Mouse (Mus musculus): ENCODE results near the gene Nanp. TPM values are rescaled to one million over a fixed set of nuclear protein-coding genes. Genes with fewer than 3 reads are reported as not detected.

The Nanp gene
- polyA plus RNA-seq, 2 experiments: 16.4 to 46.4 TPM

DNA sequence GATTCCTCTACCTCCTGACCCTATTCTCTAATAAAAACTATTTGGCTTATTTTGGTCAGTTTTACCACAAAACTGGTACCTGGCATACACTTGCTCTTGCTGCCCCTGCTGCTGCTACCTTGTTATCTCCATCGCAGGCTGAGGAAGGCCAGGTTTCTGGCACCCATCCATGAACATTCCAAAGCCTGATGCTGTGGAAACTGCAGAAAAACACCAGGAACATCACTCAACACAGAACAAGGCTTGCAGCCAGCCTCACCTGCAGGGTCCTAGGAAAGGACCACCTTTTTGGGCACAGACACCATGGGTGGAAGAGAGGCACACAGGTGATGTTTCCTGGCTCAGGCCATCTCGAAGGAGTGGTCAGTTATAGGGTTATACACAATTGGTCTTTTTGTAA lies 48.7 kb downstream of the Nanp start:
- no peak for DNase-seq (ENCODE audit: low spot score)
- TF ChIP-seq POLR2A (IDR thresholded peaks at IDR 0.05; ENCODE audit: borderline replicate concordance, extremely low read depth, insufficient read depth, insufficient read length): no peak
- Histone ChIP-seq H3K36me3 (ENCODE audit: control insufficient read depth, insufficient read depth, low read length) (no peaks in the 10 kb centered on the region), H3K9ac (ENCODE audit: low read depth, low read length, severe bottlenecking) (no peak overlapping the region), H3K27ac (replicated peaks; ENCODE audit: low read depth, low read length) (no peak overlapping the region), H3K4me1 (ENCODE audit: control insufficient read depth, insufficient read depth, low read length) (no peaks in the 10 kb centered on the region), H3K9me3 (ENCODE audit: control insufficient read depth, low read length) (no peaks in the 10 kb centered on the region), H3K4me3 (replicated peaks; ENCODE audit: low read length) (no peak overlapping the region), H3K4me2 (replicated peaks; ENCODE audit: low read depth, low read length, severe bottlenecking) (no peak overlapping the region), H3K27me3 (ENCODE audit: control insufficient read depth, insufficient read depth, low read length) (no peaks in the 10 kb centered on the region)
- 76% methylated on average over 2 of the region's 2 CpGs for WGBS
- no peak for ATAC-seq (ENCODE audit: low FRiP score, low read depth)

DNA sequence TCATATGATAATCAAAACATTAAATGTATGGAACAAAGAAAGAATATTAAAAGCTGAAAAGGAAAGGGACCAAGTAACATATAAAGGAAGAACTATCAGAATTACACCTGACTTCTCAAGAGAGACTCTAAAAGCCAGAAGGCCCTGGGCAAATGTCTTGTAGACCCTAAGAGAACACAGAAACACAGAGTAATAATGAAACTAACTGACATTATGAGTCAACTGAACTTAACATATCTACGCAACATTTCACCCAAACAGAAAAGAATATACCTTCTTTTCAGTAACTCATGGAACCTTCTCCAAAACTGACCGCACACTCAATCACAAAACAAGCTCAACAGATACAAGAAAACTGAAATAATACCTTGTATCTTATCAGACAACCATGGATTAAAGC lies 53.8 kb downstream of the Nanp start:
- Histone ChIP-seq H3K27me3 (ENCODE audit: control insufficient read depth, insufficient read depth, low read length) (no peaks in the 10 kb centered on the region), H3K36me3 (ENCODE audit: control insufficient read depth, insufficient read depth, low read length) (no peaks in the 10 kb centered on the region), H3K4me1 (ENCODE audit: control insufficient read depth, insufficient read depth, low read length) (no peaks in the 10 kb centered on the region), H3K9ac (ENCODE audit: low read depth, low read length, severe bottlenecking) (no peak overlapping the region), H3K4me3 (replicated peaks; ENCODE audit: low read length) (no peak overlapping the region), H3K4me2 (replicated peaks; ENCODE audit: low read depth, low read length, severe bottlenecking) (no peak overlapping the region), H3K27ac (replicated peaks; ENCODE audit: low read depth, low read length) (no peak overlapping the region), H3K9me3 (ENCODE audit: control insufficient read depth, low read length) (no peaks in the 10 kb centered on the region)
- ATAC-seq (ENCODE audit: low FRiP score, low read depth) (no peak), DNase-seq (ENCODE audit: low spot score) (no peak)
- no peak for TF ChIP-seq POLR2A (IDR thresholded peaks at IDR 0.05; ENCODE audit: borderline replicate concordance, extremely low read depth, insufficient read depth, insufficient read length)
- WGBS: 97% methylated on average over 2 of the region's 2 CpGs

DNA sequence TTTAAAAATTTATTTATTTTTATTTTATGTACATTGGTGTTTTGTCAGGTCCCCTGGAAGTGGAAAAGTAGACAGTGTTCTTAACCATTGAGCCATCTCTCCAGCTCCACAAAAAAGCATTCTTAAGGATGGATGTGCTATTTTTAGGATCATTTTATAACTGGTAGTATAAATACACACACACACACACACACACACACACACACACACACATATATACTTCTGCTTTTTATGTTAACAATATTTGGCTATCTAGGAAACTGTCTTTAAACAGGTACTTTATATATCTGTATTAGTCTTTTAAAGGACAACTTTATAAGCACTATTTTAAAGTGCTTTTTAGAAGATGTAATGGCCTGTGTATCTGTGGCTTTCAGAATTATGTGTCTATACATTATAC lies 57.1 kb downstream of the Nanp start:
- no peak for TF ChIP-seq POLR2A (IDR thresholded peaks at IDR 0.05; ENCODE audit: borderline replicate concordance, extremely low read depth, insufficient read depth, insufficient read length)

DNA sequence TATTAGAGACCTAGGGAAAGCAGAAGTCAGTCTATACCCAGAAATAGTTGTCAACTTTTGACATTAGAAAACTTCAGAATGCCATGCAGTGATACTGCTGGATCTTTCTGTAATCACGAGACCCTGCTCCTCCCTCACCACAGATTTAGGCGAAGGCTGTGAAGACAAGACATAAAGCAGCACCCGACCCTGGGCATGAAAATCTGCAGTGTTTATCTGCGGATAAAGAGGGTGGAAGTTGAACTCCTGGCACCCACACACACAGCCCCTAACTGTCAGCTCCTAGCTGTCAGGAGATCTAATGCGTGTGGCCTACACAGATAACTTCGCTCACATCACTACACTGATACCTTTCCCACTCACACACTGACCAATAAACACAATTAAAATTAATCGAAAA lies 57.7 kb downstream of the Nanp start:
- Histone ChIP-seq H3K4me2 (replicated peaks; ENCODE audit: low read depth, low read length, severe bottlenecking) (no peak overlapping the region), H3K4me1 (ENCODE audit: control insufficient read depth, insufficient read depth, low read length) (no peaks in the 10 kb centered on the region), H3K9me3 (ENCODE audit: control insufficient read depth, low read length) (no peaks in the 10 kb centered on the region), H3K36me3 (ENCODE audit: control insufficient read depth, insufficient read depth, low read length) (no peaks in the 10 kb centered on the region; the same call in 1 of the 2 replicates), H3K9ac (ENCODE audit: low read depth, low read length, severe bottlenecking) (no peak overlapping the region), H3K4me3 (replicated peaks; ENCODE audit: low read length) (no peak overlapping the region), H3K27ac (replicated peaks; ENCODE audit: low read depth, low read length) (no peak overlapping the region), H3K27me3 (ENCODE audit: control insufficient read depth, insufficient read depth, low read length) (no peaks in the 10 kb centered on the region)
- 86% methylated on average over 7 of the region's 7 CpGs for WGBS
- ATAC-seq (ENCODE audit: low FRiP score, low read depth) (no peak; the same call in 1 of the 2 replicates), DNase-seq (ENCODE audit: low spot score) (no peak)
- no peak for TF ChIP-seq POLR2A (IDR thresholded peaks at IDR 0.05; ENCODE audit: borderline replicate concordance, extremely low read depth, insufficient read depth, insufficient read length)

More for the DNA sequence above, 57.1 kb downstream of the Nanp start:
- Histone ChIP-seq H3K4me2 (replicated peaks; ENCODE audit: low read depth, low read length, severe bottlenecking) (no peak overlapping the region), H3K4me3 (replicated peaks; ENCODE audit: low read length) (no peak overlapping the region), H3K4me1 (ENCODE audit: control insufficient read depth, insufficient read depth, low read length) (no peaks in the 10 kb centered on the region), H3K9ac (ENCODE audit: low read depth, low read length, severe bottlenecking) (no peak overlapping the region), H3K36me3 (ENCODE audit: control insufficient read depth, insufficient read depth, low read length) (no peaks in the 10 kb centered on the region; the same call in 1 of the 2 replicates), H3K9me3 (ENCODE audit: control insufficient read depth, low read length) (no peaks in the 10 kb centered on the region), H3K27ac (replicated peaks; ENCODE audit: low read depth, low read length) (no peak overlapping the region), H3K27me3 (ENCODE audit: control insufficient read depth, insufficient read depth, low read length) (no peaks in the 10 kb centered on the region)
- no peak for ATAC-seq (ENCODE audit: low FRiP score, low read depth)
- no peak for DNase-seq (ENCODE audit: low spot score)

DNA sequence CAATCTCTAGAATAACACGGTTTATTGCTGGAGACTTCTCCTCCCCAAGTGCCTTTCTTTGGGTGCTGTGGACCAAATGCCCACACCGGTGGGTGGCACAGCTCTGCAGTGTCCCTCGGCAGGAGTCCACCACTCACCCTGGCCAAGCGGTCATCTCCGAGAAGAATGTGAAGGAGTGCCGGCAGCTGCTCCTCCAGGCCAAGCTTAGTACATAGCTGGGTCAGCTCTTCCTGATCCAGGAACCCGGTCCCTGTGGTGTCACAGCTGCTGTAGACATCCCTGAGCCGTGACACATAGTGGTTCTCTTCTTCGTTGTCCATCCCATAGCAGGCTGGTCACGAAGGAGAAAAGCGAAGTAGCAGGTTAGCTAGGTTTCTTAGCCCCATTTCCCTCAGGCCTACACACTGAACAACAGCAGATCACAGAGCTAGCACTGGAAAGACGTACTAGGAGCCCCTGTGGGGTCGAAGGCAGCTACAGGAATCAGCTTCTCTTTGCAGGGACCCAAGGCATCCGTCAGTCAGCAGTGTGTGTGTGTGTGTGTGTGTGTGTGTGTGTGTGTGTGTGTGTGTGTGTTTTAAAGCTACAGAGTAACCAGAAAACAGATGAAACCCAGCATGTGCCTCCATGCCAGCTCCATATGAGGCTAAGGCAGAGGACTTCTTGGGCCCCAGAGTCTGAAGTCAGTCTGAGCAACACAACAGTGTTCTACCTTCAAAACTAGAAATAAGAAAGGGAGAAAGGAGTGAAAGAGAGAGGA lies 59.2 kb downstream of the Nanp start:
- no peak for DNase-seq (ENCODE audit: low spot score)
- Histone ChIP-seq H3K4me3 (replicated peaks; ENCODE audit: low read length) (no peak overlapping the region), H3K9ac (ENCODE audit: low read depth, low read length, severe bottlenecking) (no peak overlapping the region), H3K27ac (replicated peaks; ENCODE audit: low read depth, low read length) (no peak overlapping the region), H3K9me3 (ENCODE audit: control insufficient read depth, low read length) (no peaks in the 10 kb centered on the region), H3K4me2 (replicated peaks; ENCODE audit: low read depth, low read length, severe bottlenecking) (no peak overlapping the region), H3K4me1 (ENCODE audit: control insufficient read depth, insufficient read depth, low read length) (no peaks in the 10 kb centered on the region), H3K27me3 (ENCODE audit: control insufficient read depth, insufficient read depth, low read length) (no peaks in the 10 kb centered on the region), H3K36me3 (ENCODE audit: control insufficient read depth, insufficient read depth, low read length) (peaks cover 6% of the 10 kb centered on the region; the same call in 1 of the 2 replicates)
- 87% methylated on average over 14 of the region's 14 CpGs for WGBS
- no peak for ATAC-seq (ENCODE audit: low FRiP score, low read depth)
- TF ChIP-seq POLR2A (IDR thresholded peaks at IDR 0.05; ENCODE audit: borderline replicate concordance, extremely low read depth, insufficient read depth, insufficient read length): no peak

Other genes with a start within 250 kb of the Nanp start
- 56.5 and 62.2 TPM in 2 replicates for gene Abhd12, start 134.7 kb downstream of the Nanp start, polyA plus RNA-seq (2012; rRNA removed)
- gene Abhd12, start 134.7 kb downstream of the Nanp start, polyA plus RNA-seq (2014; fragmentation: Nextera tagmentation; extraction: Ambion mirVana): 67.1 and 69.7 TPM in 2 replicates
- gene Gins1, start 134.0 kb downstream of the Nanp start, polyA plus RNA-seq (2012; rRNA removed): 25.5 and 30.8 TPM in 2 replicates
- 43.0 and 45.7 TPM in 2 replicates for gene Gins1, start 134.0 kb downstream of the Nanp start, polyA plus RNA-seq (2014; fragmentation: Nextera tagmentation; extraction: Ambion mirVana)
- gene Ninl, start within 50 bp of the Nanp start, polyA plus RNA-seq (2012; rRNA removed): 9.6 and 10.0 TPM in 2 replicates
- 3.9 and 7.9 TPM in 2 replicates for gene Ninl, start within 50 bp of the Nanp start, polyA plus RNA-seq (2014; fragmentation: Nextera tagmentation; extraction: Ambion mirVana)
- not detected in 2 replicates for gene Gm14151, start 53.0 kb upstream of the Nanp start, polyA plus RNA-seq (2012; rRNA removed)
- not detected in 2 replicates for gene Gm14151, start 53.0 kb upstream of the Nanp start, polyA plus RNA-seq (2014; fragmentation: Nextera tagmentation; extraction: Ambion mirVana)
- gene Gm14147, start 58.8 kb upstream of the Nanp start, polyA plus RNA-seq (2012; rRNA removed): not detected in 2 replicates
- gene Gm14147, start 58.8 kb upstream of the Nanp start, polyA plus RNA-seq (2014; fragmentation: Nextera tagmentation; extraction: Ambion mirVana): not detected in 2 replicates

All from limb, embryonic 14.5 days (tissue).